Mouse (Mus musculus): ENCODE measurements around the gene Sh3rf3.

- TF ChIP-seq CTCF (IDR thresholded peaks at IDR 0.05; ENCODE audit: low read depth) (no peak), EP300 (IDR thresholded peaks at IDR 0.05; ENCODE audit: low read depth) (no peak)
These were observed 318.9 kb downstream of the Sh3rf3 start for GRCm38 (mm10) chr10:59131926-59132628.

Measured in liver, embryonic 14.5 days (tissue).